Mouse (Mus musculus): ENCODE measurements around the gene Eng. TPM values are rescaled to one million over a fixed set of nuclear protein-coding genes. Genes with fewer than 3 reads are reported as not detected.

Gene Eng
- total RNA-seq, 1 experiment from 2014 or later: 106 TPM

GRCm38 (mm10) chr2:32711301-32712056 is 65.1 kb downstream of the Eng start:
- no peak for DNase-seq

DNA sequence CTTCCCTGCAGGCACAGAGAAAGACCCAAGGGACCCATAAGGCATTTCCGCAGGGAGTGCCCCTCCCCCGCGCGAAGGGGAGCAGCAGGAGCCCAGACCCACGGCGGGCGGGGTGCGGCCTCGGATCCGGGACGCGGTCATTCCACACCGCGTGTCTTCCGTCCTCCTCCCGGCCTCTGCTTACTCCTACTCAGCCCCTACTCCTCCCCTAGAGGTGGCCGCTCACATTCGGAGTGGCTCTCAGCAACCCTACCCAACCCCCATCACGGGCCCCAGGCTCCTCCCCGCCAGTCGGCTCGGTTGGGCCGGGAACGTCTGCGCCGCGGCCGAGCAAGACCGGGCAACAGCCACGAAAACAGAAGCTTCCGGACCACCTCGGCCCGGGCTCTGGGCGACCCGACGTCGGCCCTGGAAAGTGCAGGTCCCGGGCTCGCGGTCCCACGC is 65.7 kb downstream of the Eng start:
- DNase-seq: peak; percentile 72

- DNase-seq: peak; percentile 95
Observed at GRCm38 (mm10) chr2:32712586-32712933, 66.2 kb downstream of the Eng start.

- peak; percentile 93 for DNase-seq
Observed at GRCm38 (mm10) chr2:32712934-32713817, 66.8 kb downstream of the Eng start, which contains the start of gene Cdk9. Cdk9 (minus strand) TSS chr2:32713076.

GRCm38 (mm10) chr2:32714117-32714986 is 68.0 kb downstream of the Eng start:
- no peak for DNase-seq

DNA sequence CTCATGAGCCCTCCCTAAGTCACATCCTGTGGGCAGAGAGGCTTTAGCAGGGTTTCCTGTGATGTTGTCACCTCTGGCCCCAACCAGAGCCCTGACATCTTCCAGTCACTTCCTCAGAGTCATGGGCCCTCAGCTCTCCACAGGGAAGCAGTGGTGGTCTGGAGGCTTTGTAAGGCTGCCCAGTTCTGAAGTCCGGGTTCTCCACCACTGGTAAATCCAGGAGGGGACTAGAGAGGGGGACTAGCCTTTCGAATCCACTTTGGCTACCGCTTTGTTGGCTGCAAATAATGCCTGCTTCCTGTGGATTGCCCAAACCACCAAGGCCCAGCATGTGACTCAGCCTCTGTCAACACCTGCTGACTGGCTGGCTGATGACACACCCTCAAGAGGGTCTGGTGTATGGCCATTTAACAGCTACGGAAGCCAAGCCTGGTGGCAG is 68.6 kb downstream of the Eng start:
- DNase-seq: no peak

GRCm38 (mm10) chr2:32718761-32719160 is 72.4 kb downstream of the Eng start:
- no peak for DNase-seq

DNA sequence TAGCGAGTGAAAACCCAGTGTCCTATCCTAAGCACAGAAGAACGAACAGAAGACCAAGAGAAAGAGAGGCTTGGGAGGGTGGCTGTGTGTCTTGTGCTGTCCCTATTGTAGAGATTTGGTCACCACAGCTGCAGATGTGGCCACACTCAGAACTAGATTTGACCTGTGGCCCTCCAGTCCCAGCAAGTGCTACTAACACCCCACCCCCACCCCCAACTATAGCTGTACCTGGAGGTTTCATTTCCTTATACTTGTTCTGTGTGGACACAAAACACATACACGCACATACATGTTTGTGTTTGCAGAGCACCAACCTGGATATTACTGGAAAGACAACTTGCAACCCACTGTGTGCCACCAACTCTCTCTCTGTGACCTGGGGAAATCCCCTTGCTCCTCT is 73.7 kb downstream of the Eng start:
- no peak for DNase-seq

- DNase-seq: no peak
Observed at GRCm38 (mm10) chr2:32720681-32721229, 74.4 kb downstream of the Eng start, which contains the start of gene Sh2d3c. Sh2d3c (plus strand) TSS chr2:32721055.

DNA sequence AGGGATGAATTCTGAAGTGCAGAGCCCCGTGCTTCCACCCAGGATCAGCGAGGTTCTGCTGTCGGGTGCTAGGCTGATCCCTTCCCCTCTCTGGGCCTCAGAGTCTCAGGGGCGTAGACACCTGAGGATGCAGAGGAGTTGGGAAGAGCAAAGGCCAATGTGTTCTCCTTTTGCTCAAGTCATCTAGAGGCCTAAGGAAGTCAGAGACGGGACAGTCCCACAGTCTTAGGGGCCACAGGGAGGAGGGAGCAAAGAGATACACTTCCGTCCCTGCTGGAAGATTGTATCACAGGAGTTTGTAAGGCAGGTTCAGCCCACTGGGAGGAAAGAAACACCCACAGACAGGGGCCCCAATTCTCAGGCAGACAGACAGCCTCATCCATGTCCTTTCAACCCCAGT is 75.7 kb downstream of the Eng start:
- no peak for DNase-seq

GRCm38 (mm10) chr2:32722581-32722980 is 76.2 kb downstream of the Eng start:
- no peak for DNase-seq

GRCm38 (mm10) chr2:32724149-32724548 is 77.8 kb downstream of the Eng start:
- no peak for DNase-seq

GRCm38 (mm10) chr2:32724832-32725790 is 78.7 kb downstream of the Eng start:
- no peak for DNase-seq

DNA sequence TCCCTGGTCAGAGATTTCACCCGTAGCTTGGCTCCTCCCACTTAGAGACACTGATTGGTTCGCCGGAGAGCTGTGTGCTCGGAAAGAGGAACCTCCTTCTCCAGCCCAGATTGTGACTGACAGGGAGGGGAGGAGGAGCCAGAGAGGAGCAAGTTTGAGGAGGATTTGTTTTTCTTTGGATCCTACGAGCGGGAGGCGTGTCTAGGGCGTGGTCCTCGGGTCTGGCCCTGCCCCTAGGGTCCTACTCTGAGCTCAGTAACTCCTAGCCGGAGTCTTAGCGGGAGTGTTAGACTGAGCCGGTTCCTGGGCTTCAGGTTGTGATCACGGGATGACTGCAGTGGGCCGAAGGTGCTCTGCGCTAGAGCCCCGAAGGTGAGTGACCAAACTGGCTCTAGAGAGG is 81.0 kb downstream of the Eng start:
- peak; percentile 85 for DNase-seq

DNA sequence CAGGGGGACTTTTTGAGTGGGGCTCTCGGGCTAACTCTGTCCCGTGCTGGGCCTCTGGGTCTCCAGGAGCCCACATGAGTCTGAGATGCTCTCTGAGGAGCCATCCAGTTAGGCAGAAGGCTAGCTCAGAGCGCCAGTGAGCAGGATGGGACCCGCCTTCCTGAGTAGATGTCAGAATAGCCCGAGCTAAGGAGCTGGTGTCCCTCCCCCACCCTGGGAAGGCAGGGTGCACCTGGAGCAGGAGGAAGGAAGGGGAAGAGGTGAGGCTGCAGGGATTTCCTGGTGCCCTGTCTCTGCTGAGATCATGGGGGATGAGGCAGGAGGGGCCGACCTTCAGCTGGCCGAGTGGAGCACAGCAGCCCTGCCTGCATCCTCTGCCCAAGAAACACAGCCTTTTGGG is 82.1 kb downstream of the Eng start:
- peak; percentile 51 for DNase-seq

DNA sequence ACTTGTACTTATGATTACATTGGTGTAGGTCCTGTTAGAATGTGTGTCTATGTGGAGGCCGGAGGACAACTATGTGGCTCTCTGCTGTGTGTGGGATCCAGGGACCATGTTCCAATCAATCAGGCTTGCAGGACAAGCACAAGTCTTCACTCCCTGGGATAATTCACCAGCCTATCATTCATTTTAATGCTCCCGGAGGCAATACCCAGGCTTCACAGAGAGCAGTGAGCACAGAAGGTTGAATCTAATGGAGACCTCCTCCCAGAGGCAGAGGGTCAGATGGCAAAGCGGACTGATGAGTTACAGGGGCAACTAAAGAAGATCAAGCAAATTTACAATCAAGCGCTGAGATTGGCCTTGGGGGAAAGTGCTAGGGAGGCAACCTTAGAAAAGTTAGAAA is 83.2 kb downstream of the Eng start:
- no peak for DNase-seq

DNA sequence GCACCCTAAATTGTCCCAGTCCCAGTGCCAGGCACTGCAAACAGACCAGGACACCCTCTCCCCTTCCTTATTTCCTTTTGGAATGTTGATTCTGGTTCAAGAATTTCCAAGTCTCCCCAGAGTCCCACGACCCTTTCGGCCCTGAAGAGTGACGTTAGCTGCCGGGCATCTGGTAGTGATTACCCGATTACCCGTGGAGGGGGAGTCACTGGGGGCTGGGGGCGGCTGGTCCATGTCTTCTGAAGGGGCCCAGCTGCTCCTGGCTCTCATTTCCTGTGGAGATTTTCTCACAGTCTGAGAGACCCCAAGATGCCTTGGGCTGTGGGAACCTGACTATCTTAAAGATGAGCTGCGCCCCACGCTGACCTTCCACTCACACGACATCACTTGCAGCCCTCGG is 84.5 kb downstream of the Eng start:
- no peak for DNase-seq

- DNase-seq: no peak
Observed at GRCm38 (mm10) chr2:32731911-32732310, 85.5 kb downstream of the Eng start.
